Mouse (Mus musculus): ENCODE measurements around the gene Vmn1r104. TPM values are rescaled to one million over a fixed set of nuclear protein-coding genes. Genes with fewer than 3 reads are reported as not detected.
"Not testable (repeated sequence)": the region's sequence is repeated elsewhere in the genome, so short reads cannot be mapped to it uniquely, and the experiment has no call there.

Gene Vmn1r104
- not detected for total RNA-seq (2018; cell fraction: chromatin; rRNA removed)
- total RNA-seq (2018; cell fraction: cytosol; rRNA removed) = not detected
- total RNA-seq (2018; cell fraction: nucleus; rRNA removed) = not detected
- not detected in 3 replicates for polyA plus RNA-seq (2018)

GRCm38 (mm10) chr7:20533537-20533936, at the start of gene Vmn1r104:
Vmn1r104 (plus strand) TSS chr7:20533837.
- H3K27ac ChIP-seq; H3K36me3 ChIP-seq (ENCODE audit: inconsistent target); H3K4me3 ChIP-seq (ENCODE audit: inconsistent target); H3K79me2 ChIP-seq (ENCODE audit: inconsistent target): not testable (repeated sequence)
- no CpG with 5 or more reads among the region's 3 CpGs for WGBS (ENCODE audit: missing documents)

- not testable (repeated sequence) for H3K27ac ChIP-seq; H3K4me3 ChIP-seq (ENCODE audit: inconsistent target); H3K79me2 ChIP-seq (ENCODE audit: inconsistent target); H3K36me3 ChIP-seq (ENCODE audit: inconsistent target)
- WGBS (ENCODE audit: missing documents) = no CpG with 5 or more reads among the region's 3 CpGs
Observed at GRCm38 (mm10) chr7:20510434-20510833, 23.2 kb upstream of the Vmn1r104 start, which contains the start of gene Vmn1r103. Vmn1r103 (minus strand) TSS chr7:20510534.

- not testable (repeated sequence) for H3K27ac ChIP-seq; H3K79me2 ChIP-seq (ENCODE audit: inconsistent target); H3K36me3 ChIP-seq (ENCODE audit: inconsistent target); H3K4me3 ChIP-seq (ENCODE audit: inconsistent target)
- no CpG with 5 or more reads among the region's 1 CpGs for WGBS (ENCODE audit: missing documents)
Observed at GRCm38 (mm10) chr7:20545657-20546056, 12.0 kb downstream of the Vmn1r104 start, which contains the start of gene Gm5726. Gm5726 (minus strand) TSS chr7:20545757.

GRCm38 (mm10) chr7:20576141-20576540, 42.5 kb downstream of the Vmn1r104 start, which contains the start of gene Gm4141:
Gm4141 (minus strand) TSS chr7:20576241.
- H3K4me3 ChIP-seq (ENCODE audit: inconsistent target); H3K36me3 ChIP-seq (ENCODE audit: inconsistent target); H3K79me2 ChIP-seq (ENCODE audit: inconsistent target); H3K27ac ChIP-seq: not testable (repeated sequence)
- no CpG with 5 or more reads among the region's 3 CpGs for WGBS (ENCODE audit: missing documents)

Other genes with a start within 250 kb of the Vmn1r104 start
- not detected in 3 replicates for gene Gm4133, start 199.8 kb upstream of the Vmn1r104 start, polyA plus RNA-seq (2018)
- gene Gm5728, start 158.4 kb upstream of the Vmn1r104 start, polyA plus RNA-seq (2018) = not detected in 3 replicates
- gene Vmn1r100, start 115.9 kb upstream of the Vmn1r104 start, polyA plus RNA-seq (2018) = not detected in 3 replicates
- not detected in 3 replicates for gene Vmn1r101, start 91.2 kb upstream of the Vmn1r104 start, polyA plus RNA-seq (2018)
- not detected in 3 replicates for gene Gm10670, start 58.9 kb upstream of the Vmn1r104 start, polyA plus RNA-seq (2018)
- gene Vmn1r103, start 23.3 kb upstream of the Vmn1r104 start, polyA plus RNA-seq (2018) = not detected in 3 replicates
- gene Gm5726, start 11.9 kb downstream of the Vmn1r104 start, polyA plus RNA-seq (2018) = not detected in 3 replicates
- gene Gm4141, start 42.4 kb downstream of the Vmn1r104 start, polyA plus RNA-seq (2018) = not detected in 3 replicates
- not detected in 3 replicates for gene Gm4513, start 65.2 kb downstream of the Vmn1r104 start, polyA plus RNA-seq (2018)
- gene Vmn1r107, start 135.1 kb downstream of the Vmn1r104 start, polyA plus RNA-seq (2018) = not detected in 3 replicates
- not detected in 3 replicates for gene Vmn1r111, start 169.4 kb downstream of the Vmn1r104 start, polyA plus RNA-seq (2018)
- gene Gm10668, start 196.8 kb downstream of the Vmn1r104 start, polyA plus RNA-seq (2018) = not detected in 3 replicates
- gene Vmn1r112, start 237.3 kb downstream of the Vmn1r104 start, polyA plus RNA-seq (2018) = not detected in 3 replicates

All from macrophage (primary cell).